Mouse (Mus musculus) MEL (cell line): ENCODE results near the gene Shisa9. TPM values are rescaled to one million over a fixed set of nuclear protein-coding genes. Genes with fewer than 3 reads are reported as not detected.
A peak's percentile ranks its signal among the peaks of the same experiment; 100 is the strongest.

ENCODE experiments used
- DNase-seq: peaks from one replicate; pipeline ENCODE4 v3.0.0; 2011; ENCODE audit warnings: low read depth, low spot score
- H3K27ac ChIP-seq: 2 replicates; pipeline ENCODE4 v1.5.1; 2012; ENCODE audit warnings: low read depth, mild to moderate bottlenecking, control low read depth, low read length, moderate library complexity; ENCODE audit not compliant: control insufficient read depth
- H3K27me3 ChIP-seq, 2 experiments: fragments of 150-350 bp in 1 of 2; sonication (generic) in 1 of 2; 2 replicates each; pipeline ENCODE4 v1.6.1; 2012; ENCODE audit warnings: low read length in 2 of 2, mild to moderate bottlenecking in 2 of 2, improper control_type of control experiment in 1 of 2, moderate library complexity in 1 of 2; ENCODE audit not compliant: insufficient read depth in 2 of 2, control insufficient read depth in 1 of 2
- H3K36me3 ChIP-seq, 2 experiments: 2 replicates each; pipeline ENCODE4 v1.6.1; 2012 to 2014; ENCODE audit warnings: low read length in 2 of 2, improper control_type of control experiment in 1 of 2, inconsistent platforms in 1 of 2, mild to moderate bottlenecking in 1 of 2; ENCODE audit not compliant: insufficient read depth in 2 of 2, control insufficient read depth in 1 of 2
- H3K4me1 ChIP-seq, 2 experiments: fragments of 150-350 bp in 1 of 2; sonication (generic) in 1 of 2; 2 replicates each; pipeline ENCODE4 v1.6.1; 2012; ENCODE audit warnings: low read length in 2 of 2, improper control_type of control experiment in 1 of 2, mild to moderate bottlenecking in 1 of 2; ENCODE audit not compliant: insufficient read depth in 2 of 2, control insufficient read depth in 1 of 2
- H3K4me3 ChIP-seq, 2 experiments: fragments of 150-350 bp in 1 of 2; sonication (generic) in 1 of 2; 2 replicates each; pipeline ENCODE4 v1.5.1; 2012; ENCODE audit warnings: low read depth in 2 of 2, low read length in 2 of 2, mild to moderate bottlenecking in 2 of 2, moderate library complexity in 2 of 2, control low read depth in 1 of 2, improper control_type of control experiment in 1 of 2; ENCODE audit not compliant: control insufficient read depth in 1 of 2, insufficient read depth in 1 of 2
- H3K79me2 ChIP-seq: 2 replicates; pipeline ENCODE4 v1.6.1; 2012; ENCODE audit warnings: mild to moderate bottlenecking, low read length, moderate library complexity; ENCODE audit not compliant: control insufficient read depth, poor library complexity, insufficient read depth
- H3K9ac ChIP-seq: 2 replicates; pipeline ENCODE4 v1.6.1; 2012; ENCODE audit warnings: low read depth, mild to moderate bottlenecking, control low read depth, low read length, moderate library complexity; ENCODE audit not compliant: control insufficient read depth, poor library complexity, severe bottlenecking
- H3K9me3 ChIP-seq: fragments of 150-350 bp; sonication (generic); replicated peaks from 2 replicates; pipeline ENCODE4 v1.6.1; 2012; ENCODE audit warnings: mild to moderate bottlenecking, low read length, improper control_type of control experiment, moderate library complexity; ENCODE audit not compliant: insufficient read depth
- BHLHE40 ChIP-seq: IDR thresholded peaks from 2 replicates; pipeline ENCODE4 v1.6.1; 2012; ENCODE audit warnings: low read depth, mild to moderate bottlenecking, inconsistent platforms, low read length, improper control_type of control experiment, borderline replicate concordance
- CHD1 ChIP-seq: IDR thresholded peaks from 2 replicates; pipeline ENCODE4 v1.6.1; 2012; ENCODE audit warnings: low read depth, mild to moderate bottlenecking, inconsistent platforms, low read length, improper control_type of control experiment
- CHD2 ChIP-seq: IDR thresholded peaks from 2 replicates; pipeline ENCODE4 v1.6.1; 2011; ENCODE audit warnings: low read length, improper control_type of control experiment
- E2F4 ChIP-seq: IDR thresholded peaks from 2 replicates; pipeline ENCODE4 v1.6.1; 2011; ENCODE audit warnings: low read depth, low read length, improper control_type of control experiment, borderline replicate concordance
- ELF1 ChIP-seq: IDR thresholded peaks from 2 replicates; pipeline ENCODE4 v1.6.1; 2014; ENCODE audit warnings: low read depth, mild to moderate bottlenecking, inconsistent platforms, low read length, improper control_type of control experiment, moderate library complexity
- EP300 ChIP-seq, 2 experiments: IDR thresholded peaks; 2 replicates each; pipeline ENCODE4 v1.6.1; 2011; ENCODE audit warnings: improper control_type of control experiment in 2 of 2, low read length in 2 of 2, low read depth in 1 of 2, mild to moderate bottlenecking in 1 of 2
- ETS1 ChIP-seq: IDR thresholded peaks from 2 replicates; pipeline ENCODE4 v1.6.1; 2012; ENCODE audit warnings: low read depth, mild to moderate bottlenecking, inconsistent platforms, low read length, improper control_type of control experiment, moderate library complexity
- GABPA ChIP-seq: IDR thresholded peaks from 2 replicates; pipeline ENCODE4 v1.6.1; 2012; ENCODE audit warnings: low read depth, mild to moderate bottlenecking, inconsistent platforms, low read length, improper control_type of control experiment, moderate library complexity
- GATA1 ChIP-seq: IDR thresholded peaks from 2 replicates; pipeline ENCODE4 v1.6.1; 2011; ENCODE audit warnings: low read depth, low read length, improper control_type of control experiment
- HCFC1 ChIP-seq: IDR thresholded peaks from 2 replicates; pipeline ENCODE4 v1.6.1; 2012; ENCODE audit warnings: low read depth, mild to moderate bottlenecking, inconsistent platforms, low read length, improper control_type of control experiment, moderate library complexity
- KAT2A ChIP-seq: conservative IDR thresholded peaks from 2 replicates; pipeline ENCODE4 v1.6.1; 2012; ENCODE audit warnings: low read depth, low read length, improper control_type of control experiment, inconsistent platforms
- MAFK ChIP-seq: IDR thresholded peaks from 2 replicates; pipeline ENCODE4 v1.6.1; 2011; ENCODE audit warnings: low read depth, mild to moderate bottlenecking, low read length, improper control_type of control experiment, borderline replicate concordance
- MAX ChIP-seq: IDR thresholded peaks from 2 replicates; pipeline ENCODE4 v1.6.1; 2011; ENCODE audit warnings: low read length, improper control_type of control experiment
- MAZ ChIP-seq: IDR thresholded peaks from 2 replicates; pipeline ENCODE4 v1.6.1; 2012; ENCODE audit warnings: low read depth, mild to moderate bottlenecking, inconsistent platforms, low read length, improper control_type of control experiment
- MEF2A ChIP-seq: IDR thresholded peaks from 2 replicates; pipeline ENCODE4 v1.6.1; 2014; ENCODE audit warnings: low read depth, mild to moderate bottlenecking, inconsistent platforms, low read length, improper control_type of control experiment; ENCODE audit not compliant: poor library complexity, insufficient replicate concordance, severe bottlenecking; ENCODE audit errors: extremely low read depth
- MXI1 ChIP-seq: IDR thresholded peaks from 2 replicates; pipeline ENCODE4 v1.6.1; 2011; ENCODE audit warnings: mild to moderate bottlenecking, low read depth, low read length, improper control_type of control experiment
- MYB ChIP-seq: IDR thresholded peaks from 2 replicates; pipeline ENCODE4 v1.6.1; 2011; ENCODE audit warnings: mild to moderate bottlenecking, low read depth, low read length, improper control_type of control experiment
- MYC ChIP-seq: IDR thresholded peaks from 2 replicates; pipeline ENCODE4 v1.6.1; 2011; ENCODE audit warnings: low read depth, mild to moderate bottlenecking, low read length, improper control_type of control experiment, moderate library complexity
- NELFE ChIP-seq: IDR thresholded peaks from 2 replicates; pipeline ENCODE4 v1.6.1; 2011; ENCODE audit warnings: low read depth, low read length, improper control_type of control experiment
- NRF1 ChIP-seq: IDR thresholded peaks from 2 replicates; pipeline ENCODE4 v1.6.1; 2014; ENCODE audit warnings: low read depth, mild to moderate bottlenecking, inconsistent platforms, low read length, improper control_type of control experiment, moderate library complexity; ENCODE audit not compliant: poor library complexity, insufficient read depth, severe bottlenecking
- POLR2AphosphoS2 ChIP-seq: IDR thresholded peaks from 2 replicates; pipeline ENCODE4 v1.6.1; 2011; ENCODE audit warnings: low read length, improper control_type of control experiment
- POLR2AphosphoS5 ChIP-seq: IDR thresholded peaks from 2 replicates; pipeline ENCODE4 v1.6.1; 2012; ENCODE audit warnings: low read depth, borderline replicate concordance, mild to moderate bottlenecking, inconsistent platforms, low read length, moderate library complexity, mixed read lengths
- RAD21 ChIP-seq: IDR thresholded peaks from 2 replicates; pipeline ENCODE4 v1.6.1; 2011; ENCODE audit warnings: mild to moderate bottlenecking, low read depth, low read length, improper control_type of control experiment
- RCOR1 ChIP-seq: IDR thresholded peaks from 2 replicates; pipeline ENCODE4 v1.6.1; 2012; ENCODE audit warnings: low read depth, mild to moderate bottlenecking, inconsistent platforms, low read length, improper control_type of control experiment
- SIN3A ChIP-seq: IDR thresholded peaks from 2 replicates; pipeline ENCODE4 v1.6.1; 2012; ENCODE audit warnings: low read length, improper control_type of control experiment, inconsistent platforms
- SMC3 ChIP-seq: IDR thresholded peaks from 2 replicates; pipeline ENCODE4 v1.6.1; 2011; ENCODE audit warnings: low read depth, low read length, improper control_type of control experiment
- TAL1 ChIP-seq: IDR thresholded peaks from 2 replicates; pipeline ENCODE4 v1.6.1; 2012; ENCODE audit warnings: mild to moderate bottlenecking, inconsistent platforms, low read length, moderate library complexity, mixed read lengths
- TBP ChIP-seq: IDR thresholded peaks from 2 replicates; pipeline ENCODE4 v1.8.0; 2011; ENCODE audit warnings: low read depth, low read length, improper control_type of control experiment
- TCF12 ChIP-seq: IDR thresholded peaks from 2 replicates; pipeline ENCODE4 v1.6.1; 2014; ENCODE audit warnings: low read depth, mild to moderate bottlenecking, inconsistent platforms, low read length, improper control_type of control experiment, moderate library complexity
- USF1 ChIP-seq: IDR thresholded peaks from 2 replicates; pipeline ENCODE4 v1.6.1; 2014; ENCODE audit warnings: low read depth, mild to moderate bottlenecking, inconsistent platforms, low read length, improper control_type of control experiment, moderate library complexity
- USF2 ChIP-seq, 2 experiments: IDR thresholded peaks; 2 replicates each; pipeline ENCODE4 v1.6.1; 2011 to 2012; ENCODE audit warnings: improper control_type of control experiment in 2 of 2, low read length in 2 of 2, borderline replicate concordance in 1 of 2, inconsistent platforms in 1 of 2, low read depth in 1 of 2, mild to moderate bottlenecking in 1 of 2; ENCODE audit not compliant: insufficient read depth in 1 of 2
- ZC3H11A ChIP-seq: IDR thresholded peaks from 2 replicates; pipeline ENCODE4 v1.6.1; 2012; ENCODE audit warnings: low read depth, mild to moderate bottlenecking, inconsistent platforms, low read length, improper control_type of control experiment
- ZKSCAN1 ChIP-seq: IDR thresholded peaks from 2 replicates; pipeline ENCODE4 v1.6.1; 2012; ENCODE audit warnings: low read depth, mild to moderate bottlenecking, inconsistent platforms, low read length, improper control_type of control experiment, moderate library complexity
- ZMIZ1 ChIP-seq: IDR thresholded peaks from 2 replicates; pipeline ENCODE4 v1.6.1; 2012; ENCODE audit warnings: low read depth, mild to moderate bottlenecking, inconsistent platforms, low read length, improper control_type of control experiment, moderate library complexity
- polyA plus RNA-seq, 2 experiments: library from polyadenylated mRNA; stranded (reverse) in 1 of 2; unstranded in 1 of 2; fragments of >175 nt in 1 of 2; fragments of >200 nt in 1 of 2; gene quantifications; 2 replicates each; pipeline versions ENCODE4 v1.2.1 to v1.2.4; 2012; ENCODE audit warnings: low replicate concordance in 2 of 2, low read depth in 1 of 2; ENCODE audit not compliant: insufficient read length in 2 of 2, insufficient read depth in 1 of 2, missing spikeins in 1 of 2
- total RNA-seq: library from RNA; depleted of rRNA; stranded (reverse); fragments of 300-350 nt; gene quantifications from 2 replicates; pipeline ENCODE4 v1.2.3, GENCODE M21; 2012

Shisa9 gene
- total and polyA plus RNA-seq, 3 experiments, result not detected

DNA sequence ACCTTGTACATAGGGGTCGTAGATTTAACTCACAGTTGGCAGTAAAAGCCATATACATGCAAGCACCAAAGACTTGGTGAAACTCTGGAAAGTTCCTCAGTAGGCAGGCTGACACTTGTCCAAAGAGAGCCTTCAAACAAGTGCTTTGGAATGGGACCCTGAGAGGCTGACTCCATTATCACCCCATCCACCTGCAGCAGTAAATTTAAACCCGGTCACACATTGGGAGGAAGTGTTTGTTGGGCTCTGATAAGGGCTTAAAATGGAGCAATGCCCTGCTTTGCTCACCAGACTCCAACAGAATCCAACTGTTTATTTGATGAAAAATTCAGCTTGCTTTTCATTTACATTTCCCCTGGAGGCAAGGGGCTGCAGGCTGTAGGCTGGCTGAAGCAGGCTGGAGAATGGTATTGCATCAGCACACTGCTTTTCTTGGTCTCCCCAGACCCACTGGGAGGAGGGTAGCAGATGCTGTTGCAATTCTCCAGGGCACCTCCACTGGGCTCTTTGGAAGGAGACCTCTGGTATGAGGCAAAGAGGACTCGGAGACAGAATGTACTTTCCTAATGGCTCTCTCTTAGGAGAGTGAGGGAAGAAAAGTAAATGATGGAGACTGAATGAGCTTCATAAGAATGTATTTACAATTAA, 323.5 kb downstream of the Shisa9 start:
- TF ChIP-seq CHD2, result no peak
- TF ChIP-seq HCFC1, result no peak
- no peak for TF ChIP-seq CHD1
- peak; percentile 46 to 83 for TF ChIP-seq EP300 (IDR thresholded peaks at IDR 0.05; ENCODE audit: low read depth in 1 of 2, low read length in 2 of 2)
- TF ChIP-seq POLR2AphosphoS5, result no peak
- peak; percentile 93 for TF ChIP-seq TAL1
- no peak for TF ChIP-seq TBP
- no peak for TF ChIP-seq NRF1
- no peak for TF ChIP-seq MAX
- no peak for TF ChIP-seq MXI1
- peak; percentile 61 for TF ChIP-seq GATA1
- no peak for TF ChIP-seq SIN3A
- no peak for TF ChIP-seq E2F4
- no peak for TF ChIP-seq NELFE
- peak; percentile 53; the same call in 1 of the 2 replicates for TF ChIP-seq ETS1
- TF ChIP-seq BHLHE40, result peak; percentile 47; the same call in 1 of the 2 replicates
- no peak for TF ChIP-seq ZMIZ1
- TF ChIP-seq USF1, result no peak
- TF ChIP-seq ZC3H11A, result no peak
- no peak for TF ChIP-seq MAFK
- no peak for TF ChIP-seq ELF1
- TF ChIP-seq RAD21, result no peak
- TF ChIP-seq MYC, result no peak
- TF ChIP-seq POLR2AphosphoS2, result no peak
- TF ChIP-seq RCOR1, result peak; percentile 28; the same call in 1 of the 2 replicates
- peak; percentile 89 for TF ChIP-seq TCF12
- TF ChIP-seq MEF2A, result no peak
- TF ChIP-seq SMC3, result no peak
- no peak for TF ChIP-seq KAT2A
- TF ChIP-seq MAZ, result no peak
- no peak for TF ChIP-seq GABPA
- TF ChIP-seq USF2 (IDR thresholded peaks at IDR 0.05; ENCODE audit: borderline replicate concordance in 1 of 2, insufficient read depth in 1 of 2, low read depth in 1 of 2, low read length in 2 of 2), result no peak
- peak; percentile 73 for TF ChIP-seq MYB
- TF ChIP-seq ZKSCAN1, result no peak
- Histone ChIP-seq H3K36me3 (peaks cover 0 to 5% of the 10 kb centered on the region in 2 experiments; a peak in 2 of 4 replicates), H3K79me2 (no peaks in the 10 kb centered on the region), H3K27ac (peak overlapping the region; percentile 67), H3K9ac (no peak overlapping the region), H3K27me3 (no peaks in the 10 kb centered on the region), H3K4me3 (peak overlapping the region in 1 of 2 experiments; percentile 41; a peak in 2 of 4 replicates), H3K9me3 (no peaks in the 10 kb centered on the region), H3K4me1 (peaks cover 6% of the 10 kb centered on the region in 2 experiments; a peak in 2 of 4 replicates)
- DNase-seq, result peak; percentile 52
